Mouse (Mus musculus): ENCODE data around the gene Rnf8.

Gene Rnf8

GRCm38 (mm10) chr17:29614115-29615023 is at the start of gene Rnf8, which contains the start of gene Gm28043:
Gene Rnf8, plus strand, starts transcription at chr17:29614790.
Gene Gm28043, plus strand, starts transcription at chr17:29614876.
- 1% methylated on average over 52 of the region's 52 CpGs for WGBS

- 98% methylated on average over 5 of the region's 5 CpGs for whole genome bisulfite sequencing
Observed at GRCm38 (mm10) chr17:29565521-29565920, 49.1 kb upstream of the Rnf8 start.

- WGBS: 93% methylated on average over 15 of the region's 15 CpGs
Observed at GRCm38 (mm10) chr17:29568435-29568834, 46.2 kb upstream of the Rnf8 start.

GRCm38 (mm10) chr17:29569831-29570230 is 44.8 kb upstream of the Rnf8 start:
- WGBS: 77% methylated on average over 6 of the region's 6 CpGs

GRCm38 (mm10) chr17:29579579-29580126 is 34.9 kb upstream of the Rnf8 start:
- WGBS: 90% methylated on average over 4 of the region's 4 CpGs

- whole genome bisulfite sequencing: 81% methylated on average over 5 of the region's 5 CpGs
Observed at GRCm38 (mm10) chr17:29583569-29583968, 31.0 kb upstream of the Rnf8 start.

GRCm38 (mm10) chr17:29584306-29584705 is 30.3 kb upstream of the Rnf8 start:
- WGBS: 68% methylated on average over 5 of the region's 5 CpGs

GRCm38 (mm10) chr17:29584737-29585136 is 29.9 kb upstream of the Rnf8 start:
- 50% methylated on average over 3 of the region's 3 CpGs for WGBS

GRCm38 (mm10) chr17:29585446-29585845 is 29.1 kb upstream of the Rnf8 start:
- 85% methylated on average over 6 of the region's 6 CpGs for WGBS

- WGBS: 91% methylated on average over 9 of the region's 9 CpGs
Observed at GRCm38 (mm10) chr17:29586921-29587320, 27.7 kb upstream of the Rnf8 start.

GRCm38 (mm10) chr17:29589221-29589898 is 25.2 kb upstream of the Rnf8 start:
- 55% methylated on average over 11 of the region's 11 CpGs for WGBS

- WGBS: 86% methylated on average over 15 of the region's 15 CpGs
Observed at GRCm38 (mm10) chr17:29595891-29596770, 18.5 kb upstream of the Rnf8 start.

GRCm38 (mm10) chr17:29596771-29597132 is 17.8 kb upstream of the Rnf8 start:
- 80% methylated on average over 13 of the region's 13 CpGs for WGBS

- 89% methylated on average over 14 of the region's 14 CpGs for WGBS
Observed at GRCm38 (mm10) chr17:29599051-29599450, 15.5 kb upstream of the Rnf8 start.

GRCm38 (mm10) chr17:29599537-29599936 is 15.1 kb upstream of the Rnf8 start:
- WGBS: 90% methylated on average over 8 of the region's 8 CpGs

GRCm38 (mm10) chr17:29601391-29601790 is 13.2 kb upstream of the Rnf8 start:
- WGBS: 89% methylated on average over 4 of the region's 4 CpGs

GRCm38 (mm10) chr17:29603283-29603682 is 11.3 kb upstream of the Rnf8 start:
- 14% methylated on average over 6 of the region's 6 CpGs for WGBS

- 79% methylated on average over 5 of the region's 5 CpGs for whole genome bisulfite sequencing
Observed at GRCm38 (mm10) chr17:29613453-29613852, 1.1 kb upstream of the Rnf8 start.

GRCm38 (mm10) chr17:29615024-29615551 is 498 bp downstream of the Rnf8 start:
- WGBS: under 1% methylated on average over 37 of the region's 43 CpGs

GRCm38 (mm10) chr17:29615616-29616015 is 1.0 kb downstream of the Rnf8 start:
- 4% methylated on average over 4 of the region's 4 CpGs for WGBS

GRCm38 (mm10) chr17:29619231-29619630 is 4.6 kb downstream of the Rnf8 start:
- 86% methylated on average over 3 of the region's 3 CpGs for WGBS

Data from cerebral cortex, adult 2 months (tissue).